Mouse (Mus musculus): ENCODE measurements at regions not wholly inside any gene's neighbourhood (a gene's known extent, or its start where the extent isn't known, plus 50 kb on each side); places are given as distances from the start of the nearest gene placed in this dataset.
A peak's percentile ranks its signal among the peaks of the same experiment; 100 is the strongest.

- Histone ChIP-seq H3K9ac (ENCODE audit: low read length) (no peak overlapping the region), H3K4me3 (ENCODE audit: low read depth, low read length) (no peak overlapping the region), H3K27ac (ENCODE audit: low read depth) (no peak overlapping the region), H3K4me2 (ENCODE audit: low read length) (no peak overlapping the region), H3K27me3 (replicated peaks; ENCODE audit: control insufficient read depth, insufficient read depth, low read length) (no peaks in the 10 kb centered on the region), H3K4me1 (replicated peaks; ENCODE audit: control insufficient read depth, insufficient read depth, low read length) (no peaks in the 10 kb centered on the region), H3K9me3 (ENCODE audit: control insufficient read depth, low read length) (no peaks in the 10 kb centered on the region), H3K36me3 (ENCODE audit: control insufficient read depth, insufficient read depth, low read length) (no peaks in the 10 kb centered on the region)
- no peak for ATAC-seq (replicated peaks; ENCODE audit: low FRiP score, low TSS enrichment, low read depth)
- WGBS = 9% methylated on average over 2 of the region's 2 CpGs
- no peak for DNase-seq (ENCODE audit: low spot score)
These were observed 382.8 kb upstream of the Trpc7 start for GRCm38 (mm10) chr13:57278580-57278979.

DNA sequence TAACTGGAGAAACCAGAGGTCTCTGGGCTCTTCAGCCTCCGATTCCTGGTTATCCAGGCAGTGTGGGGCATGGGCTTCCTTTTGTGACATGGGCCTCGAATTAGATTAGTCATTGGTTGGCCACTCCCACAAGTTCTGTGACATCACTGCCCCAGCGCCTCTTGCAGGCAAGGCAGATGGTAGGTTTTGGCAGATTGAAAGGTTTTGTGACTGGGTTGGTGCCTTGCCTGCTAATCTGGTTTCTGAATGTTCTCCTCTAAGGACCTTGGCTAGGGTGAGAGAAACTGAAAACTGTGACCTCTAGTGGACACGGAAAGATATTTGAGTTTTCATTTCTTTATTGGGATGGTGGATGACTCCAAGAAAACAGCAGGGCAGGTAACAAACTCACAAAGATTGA lies 381.3 kb upstream of the Trpc7 start:
- Histone ChIP-seq H3K9ac (ENCODE audit: low read length) (no peak overlapping the region), H3K4me3 (ENCODE audit: low read depth, low read length) (no peak overlapping the region), H3K27me3 (replicated peaks; ENCODE audit: control insufficient read depth, insufficient read depth, low read length) (no peaks in the 10 kb centered on the region), H3K4me1 (replicated peaks; ENCODE audit: control insufficient read depth, insufficient read depth, low read length) (no peaks in the 10 kb centered on the region), H3K9me3 (ENCODE audit: control insufficient read depth, low read length) (no peaks in the 10 kb centered on the region), H3K36me3 (ENCODE audit: control insufficient read depth, insufficient read depth, low read length) (no peaks in the 10 kb centered on the region), H3K4me2 (ENCODE audit: low read length) (no peak overlapping the region), H3K27ac (ENCODE audit: low read depth) (no peak overlapping the region)
- ATAC-seq (replicated peaks; ENCODE audit: low FRiP score, low TSS enrichment, low read depth) (no peak), DNase-seq (ENCODE audit: low spot score) (no peak)
- 46% methylated on average over 4 of the region's 4 CpGs for WGBS

DNA sequence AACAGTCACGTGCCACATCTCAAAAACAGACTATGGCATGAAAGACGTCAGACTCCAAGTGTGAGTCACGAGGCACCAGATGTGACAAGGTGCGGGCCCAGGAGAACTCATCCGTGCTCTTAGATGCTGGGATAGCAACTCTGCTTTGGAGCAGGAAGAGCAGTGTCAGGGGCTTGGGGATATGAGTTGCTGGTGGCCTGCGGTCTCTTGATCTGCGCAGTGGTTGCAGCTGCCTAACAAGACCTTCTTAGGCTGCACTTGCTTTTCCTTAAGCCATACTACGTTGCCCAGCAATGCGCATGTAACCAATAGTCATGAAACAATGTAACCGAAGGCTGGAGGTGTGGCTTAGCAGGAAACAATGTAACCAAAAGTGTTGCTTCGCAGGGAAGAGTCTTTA lies 380.1 kb upstream of the Trpc7 start:
- no peak for ATAC-seq (replicated peaks; ENCODE audit: low FRiP score, low TSS enrichment, low read depth)
- DNase-seq (ENCODE audit: low spot score) = peak; percentile 13

DNA sequence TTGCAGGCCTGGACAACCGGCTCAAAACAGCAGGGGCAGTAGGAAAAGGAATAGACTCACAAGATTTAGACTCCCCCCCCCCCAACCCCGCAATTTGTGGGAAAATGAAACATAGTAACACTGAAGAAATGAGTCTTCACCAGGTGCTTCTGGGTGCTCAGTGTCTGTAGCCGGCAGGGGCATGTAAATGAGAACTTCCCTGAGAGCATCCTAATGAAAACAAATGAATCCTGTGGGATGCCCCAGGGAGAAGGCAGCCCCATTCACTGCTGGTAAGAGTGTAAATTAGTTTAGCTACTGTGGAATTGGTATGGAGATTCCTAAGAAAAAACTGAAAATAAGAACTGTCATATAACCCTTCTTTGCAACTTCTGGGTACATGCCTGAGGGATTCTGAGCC lies 377.8 kb upstream of the Trpc7 start:
- H3K36me3 ChIP-seq (ENCODE audit: control insufficient read depth, insufficient read depth, low read length) = no peaks in the 10 kb centered on the region
- H3K9me3 ChIP-seq (ENCODE audit: control insufficient read depth, low read length) = no peaks in the 10 kb centered on the region
- no peak overlapping the region for H3K4me2 ChIP-seq (ENCODE audit: low read length)
- H3K9ac ChIP-seq (ENCODE audit: low read length) = no peak overlapping the region
- no peaks in the 10 kb centered on the region for H3K4me1 ChIP-seq (replicated peaks; ENCODE audit: control insufficient read depth, insufficient read depth, low read length)
- H3K27me3 ChIP-seq (replicated peaks; ENCODE audit: control insufficient read depth, insufficient read depth, low read length) = no peaks in the 10 kb centered on the region
- no peak for DNase-seq (ENCODE audit: low spot score)
- H3K27ac ChIP-seq (ENCODE audit: low read depth) = no peak overlapping the region
- 24% methylated on average over 3 of the region's 3 CpGs for WGBS
- no peak for ATAC-seq (replicated peaks; ENCODE audit: low FRiP score, low TSS enrichment, low read depth)
- no peak overlapping the region for H3K4me3 ChIP-seq (ENCODE audit: low read depth, low read length)

More for the DNA sequence above, 380.1 kb upstream of the Trpc7 start:
- no peaks in the 10 kb centered on the region for H3K36me3 ChIP-seq (ENCODE audit: control insufficient read depth, insufficient read depth, low read length)
- H3K4me1 ChIP-seq (replicated peaks; ENCODE audit: control insufficient read depth, insufficient read depth, low read length) = no peaks in the 10 kb centered on the region
- no peak overlapping the region for H3K4me3 ChIP-seq (ENCODE audit: low read depth, low read length)
- H3K27me3 ChIP-seq (replicated peaks; ENCODE audit: control insufficient read depth, insufficient read depth, low read length) = no peaks in the 10 kb centered on the region
- no peak overlapping the region for H3K9ac ChIP-seq (ENCODE audit: low read length)
- no peaks in the 10 kb centered on the region for H3K9me3 ChIP-seq (ENCODE audit: control insufficient read depth, low read length)
- 87% methylated on average over 11 of the region's 11 CpGs for WGBS
- no peak overlapping the region for H3K4me2 ChIP-seq (ENCODE audit: low read length)
- H3K27ac ChIP-seq (ENCODE audit: low read depth) = no peak overlapping the region

- Histone ChIP-seq H3K9me3 (ENCODE audit: control insufficient read depth, low read length) (no peaks in the 10 kb centered on the region), H3K4me2 (ENCODE audit: low read length) (no peak overlapping the region), H3K9ac (ENCODE audit: low read length) (no peak overlapping the region), H3K27ac (ENCODE audit: low read depth) (no peak overlapping the region), H3K4me1 (replicated peaks; ENCODE audit: control insufficient read depth, insufficient read depth, low read length) (no peaks in the 10 kb centered on the region), H3K27me3 (replicated peaks; ENCODE audit: control insufficient read depth, insufficient read depth, low read length) (no peaks in the 10 kb centered on the region), H3K4me3 (ENCODE audit: low read depth, low read length) (no peak overlapping the region), H3K36me3 (ENCODE audit: control insufficient read depth, insufficient read depth, low read length) (no peaks in the 10 kb centered on the region)
- DNase-seq (ENCODE audit: low spot score) (peak; percentile 83), ATAC-seq (replicated peaks; ENCODE audit: low FRiP score, low TSS enrichment, low read depth) (peak; percentile 72)
- 13% methylated on average over 8 of the region's 8 CpGs for WGBS
These were observed 373.8 kb upstream of the Trpc7 start for GRCm38 (mm10) chr13:57269614-57270013.

- no peak overlapping the region for H3K4me2 ChIP-seq (ENCODE audit: low read length)
- DNase-seq (ENCODE audit: low spot score) (peak; percentile 95), ATAC-seq (replicated peaks; ENCODE audit: low FRiP score, low TSS enrichment, low read depth) (peak; percentile 23; the same call in 1 of the 2 replicates)
- no peaks in the 10 kb centered on the region for H3K4me1 ChIP-seq (replicated peaks; ENCODE audit: control insufficient read depth, insufficient read depth, low read length)
- no peaks in the 10 kb centered on the region for H3K9me3 ChIP-seq (ENCODE audit: control insufficient read depth, low read length)
- no peak overlapping the region for H3K9ac ChIP-seq (ENCODE audit: low read length)
- no peak overlapping the region for H3K27ac ChIP-seq (ENCODE audit: low read depth)
- no peak overlapping the region for H3K4me3 ChIP-seq (ENCODE audit: low read depth, low read length)
- 8% methylated on average over 6 of the region's 6 CpGs for WGBS
- no peaks in the 10 kb centered on the region for H3K27me3 ChIP-seq (replicated peaks; ENCODE audit: control insufficient read depth, insufficient read depth, low read length)
- no peaks in the 10 kb centered on the region for H3K36me3 ChIP-seq (ENCODE audit: control insufficient read depth, insufficient read depth, low read length)
These were observed 364.1 kb upstream of the Trpc7 start for GRCm38 (mm10) chr13:57259920-57260319.

DNA sequence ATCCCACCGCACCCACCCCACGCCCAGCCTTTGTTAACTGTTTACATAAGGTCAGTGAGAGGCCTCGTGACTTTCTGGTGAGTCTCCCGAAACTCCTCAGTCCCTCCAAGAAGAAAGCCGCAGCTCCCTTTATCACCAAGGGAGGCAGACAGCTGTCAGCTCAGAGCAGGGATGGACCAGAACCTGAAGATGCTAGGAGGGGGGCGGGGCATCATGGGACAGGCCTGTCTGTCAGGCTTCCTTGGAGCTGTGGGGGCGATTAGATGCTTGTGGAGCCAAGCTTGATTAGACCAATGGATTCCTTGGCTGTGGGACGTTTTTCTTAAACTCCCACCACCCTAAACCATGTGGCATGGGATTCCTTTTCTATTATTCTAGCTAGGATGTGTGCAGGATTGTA lies 363.7 kb upstream of the Trpc7 start:
- Histone ChIP-seq H3K27ac (ENCODE audit: low read depth) (no peak overlapping the region), H3K9me3 (ENCODE audit: control insufficient read depth, low read length) (no peaks in the 10 kb centered on the region), H3K9ac (ENCODE audit: low read length) (no peak overlapping the region), H3K4me3 (ENCODE audit: low read depth, low read length) (no peak overlapping the region), H3K36me3 (ENCODE audit: control insufficient read depth, insufficient read depth, low read length) (no peaks in the 10 kb centered on the region), H3K27me3 (replicated peaks; ENCODE audit: control insufficient read depth, insufficient read depth, low read length) (no peaks in the 10 kb centered on the region), H3K4me1 (replicated peaks; ENCODE audit: control insufficient read depth, insufficient read depth, low read length) (no peaks in the 10 kb centered on the region), H3K4me2 (ENCODE audit: low read length) (no peak overlapping the region)
- no peak for DNase-seq (ENCODE audit: low spot score)
- no peak for ATAC-seq (replicated peaks; ENCODE audit: low FRiP score, low TSS enrichment, low read depth)
- WGBS = 63% methylated on average over 8 of the region's 8 CpGs

GRCm38 (mm10) chr13:57255920-57256319 lies 360.1 kb upstream of the Trpc7 start:
- Histone ChIP-seq H3K27me3 (replicated peaks; ENCODE audit: control insufficient read depth, insufficient read depth, low read length) (no peaks in the 10 kb centered on the region), H3K4me1 (replicated peaks; ENCODE audit: control insufficient read depth, insufficient read depth, low read length) (no peaks in the 10 kb centered on the region), H3K4me2 (ENCODE audit: low read length) (no peak overlapping the region), H3K27ac (ENCODE audit: low read depth) (no peak overlapping the region), H3K9ac (ENCODE audit: low read length) (no peak overlapping the region), H3K9me3 (ENCODE audit: control insufficient read depth, low read length) (no peaks in the 10 kb centered on the region), H3K36me3 (ENCODE audit: control insufficient read depth, insufficient read depth, low read length) (no peaks in the 10 kb centered on the region), H3K4me3 (ENCODE audit: low read depth, low read length) (no peak overlapping the region)
- WGBS = 74% methylated on average over 11 of the region's 11 CpGs
- ATAC-seq (replicated peaks; ENCODE audit: low FRiP score, low TSS enrichment, low read depth) (no peak), DNase-seq (ENCODE audit: low spot score) (no peak)

- WGBS = 81% methylated on average over 5 of the region's 5 CpGs
- Histone ChIP-seq H3K9me3 (ENCODE audit: control insufficient read depth, low read length) (no peaks in the 10 kb centered on the region), H3K9ac (ENCODE audit: low read length) (no peak overlapping the region), H3K27me3 (replicated peaks; ENCODE audit: control insufficient read depth, insufficient read depth, low read length) (no peaks in the 10 kb centered on the region), H3K36me3 (ENCODE audit: control insufficient read depth, insufficient read depth, low read length) (no peaks in the 10 kb centered on the region), H3K4me3 (ENCODE audit: low read depth, low read length) (no peak overlapping the region), H3K4me2 (ENCODE audit: low read length) (no peak overlapping the region), H3K27ac (ENCODE audit: low read depth) (no peak overlapping the region), H3K4me1 (replicated peaks; ENCODE audit: control insufficient read depth, insufficient read depth, low read length) (no peaks in the 10 kb centered on the region)
- DNase-seq (ENCODE audit: low spot score) = no peak
- no peak for ATAC-seq (replicated peaks; ENCODE audit: low FRiP score, low TSS enrichment, low read depth)
These were observed 354.1 kb upstream of the Trpc7 start for GRCm38 (mm10) chr13:57249851-57250250.
